Mouse (Mus musculus) liver, adult 2 months (tissue): ENCODE measurements around the gene Acnat2.
"Not testable (repeated sequence)": the region's sequence is repeated elsewhere in the genome, so short reads cannot be mapped to it uniquely, and the experiment has no call there.

Experiments
- CTCF ChIP-seq: fragments of 200-500 bp; IDR thresholded peaks from 2 replicates; pipeline ENCODE4 v1.5.1; 2011; ENCODE audit warnings: low read depth, low read length, control low read depth
- POLR2A ChIP-seq: fragments of 200-500 bp; IDR thresholded peaks from 2 replicates; pipeline ENCODE4 v1.6.1; 2011; ENCODE audit warnings: low read length, control low read depth; ENCODE audit not compliant: insufficient read depth; ENCODE audit errors: extremely low read depth

DNA sequence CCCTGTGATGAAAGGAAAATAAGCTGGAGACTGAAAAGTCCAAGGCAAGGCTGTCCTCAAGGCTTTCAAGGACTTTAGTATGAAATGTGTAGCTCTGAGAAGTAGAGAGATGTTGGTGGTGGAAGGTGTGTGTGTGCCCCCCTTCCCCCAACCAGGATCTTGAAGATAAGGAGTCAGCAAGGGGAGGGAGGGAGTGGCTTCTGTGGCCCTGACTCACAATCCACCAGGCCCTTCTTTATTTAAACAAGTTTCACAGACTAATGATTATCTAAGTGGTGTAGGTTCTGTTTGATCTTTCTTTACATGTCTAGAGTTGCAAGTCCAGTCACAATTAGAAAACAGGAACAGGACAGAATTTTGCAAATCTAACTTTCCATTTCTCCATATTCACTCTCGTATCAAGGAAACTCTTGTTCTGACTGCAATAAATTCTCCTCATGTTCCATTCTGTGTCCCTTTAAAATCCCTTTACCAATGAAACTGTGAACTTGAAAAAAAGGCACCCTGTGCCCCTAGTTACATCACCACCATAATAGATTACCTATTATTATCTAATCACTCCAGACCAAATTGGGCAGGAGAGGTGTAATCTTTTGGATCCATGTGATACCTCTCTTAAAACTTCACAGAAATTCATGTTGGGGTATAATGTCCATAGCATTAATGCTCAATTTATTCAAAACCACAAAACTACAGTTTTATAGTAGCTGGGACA lies 43.3 kb upstream of the Acnat2 start:
- not testable (repeated sequence) for TF ChIP-seq CTCF, POLR2A
